Mouse (Mus musculus): ENCODE measurements at regions not wholly inside any gene's neighbourhood (a gene's known extent, or its start where the extent isn't known, plus 50 kb on each side); places are given as distances from the start of the nearest gene placed in this dataset.

GRCm38 (mm10) chr16:77502026-77502425 lies 99.9 kb downstream of the Gm11146 start:
- H3K4me3 ChIP-seq (replicated peaks; ENCODE audit: low read length) = peak overlapping the region; percentile 30
- no peak for DNase-seq (ENCODE audit: low spot score)
- WGBS = 57% methylated on average over 3 of the region's 3 CpGs
- peaks cover 13% of the 10 kb centered on the region; the same call in 1 of the 2 replicates for H3K4me1 ChIP-seq (replicated peaks; ENCODE audit: control insufficient read depth, insufficient read depth, low read length)
- peak overlapping the region; percentile 45 for H3K9ac ChIP-seq
- peak overlapping the region; percentile 51; the same call in 1 of the 2 replicates for H3K27ac ChIP-seq
- no peaks in the 10 kb centered on the region for H3K36me3 ChIP-seq (replicated peaks; ENCODE audit: control insufficient read depth, insufficient read depth)
- H3K27me3 ChIP-seq (ENCODE audit: control insufficient read depth, insufficient read depth, low read length) = no peaks in the 10 kb centered on the region
- peak overlapping the region; percentile 48 for H3K4me2 ChIP-seq (replicated peaks)
- H3K9me3 ChIP-seq (ENCODE audit: control insufficient read depth, low read length) = no peaks in the 10 kb centered on the region
- ATAC-seq (ENCODE audit: low FRiP score) = no peak

- DNase-seq (ENCODE audit: low spot score) (peak; percentile 73), ATAC-seq (ENCODE audit: low FRiP score) (no peak)
- H3K4me2 ChIP-seq (replicated peaks) = peak overlapping the region; percentile 48
- H3K27ac ChIP-seq = peak overlapping the region; percentile 88
- H3K4me1 ChIP-seq (replicated peaks; ENCODE audit: control insufficient read depth, insufficient read depth, low read length) = peaks cover 13% of the 10 kb centered on the region; the same call in 1 of the 2 replicates
- 21% methylated on average over 4 of the region's 4 CpGs for WGBS
- H3K9me3 ChIP-seq (ENCODE audit: control insufficient read depth, low read length) = no peaks in the 10 kb centered on the region
- H3K9ac ChIP-seq = peak overlapping the region; percentile 57
- H3K4me3 ChIP-seq (replicated peaks; ENCODE audit: low read length) = peak overlapping the region; percentile 30
- no peaks in the 10 kb centered on the region for H3K36me3 ChIP-seq (replicated peaks; ENCODE audit: control insufficient read depth, insufficient read depth)
- H3K27me3 ChIP-seq (ENCODE audit: control insufficient read depth, insufficient read depth, low read length) = no peaks in the 10 kb centered on the region
Measured at GRCm38 (mm10) chr16:77500981-77501380, 100.9 kb downstream of the Gm11146 start.

DNA sequence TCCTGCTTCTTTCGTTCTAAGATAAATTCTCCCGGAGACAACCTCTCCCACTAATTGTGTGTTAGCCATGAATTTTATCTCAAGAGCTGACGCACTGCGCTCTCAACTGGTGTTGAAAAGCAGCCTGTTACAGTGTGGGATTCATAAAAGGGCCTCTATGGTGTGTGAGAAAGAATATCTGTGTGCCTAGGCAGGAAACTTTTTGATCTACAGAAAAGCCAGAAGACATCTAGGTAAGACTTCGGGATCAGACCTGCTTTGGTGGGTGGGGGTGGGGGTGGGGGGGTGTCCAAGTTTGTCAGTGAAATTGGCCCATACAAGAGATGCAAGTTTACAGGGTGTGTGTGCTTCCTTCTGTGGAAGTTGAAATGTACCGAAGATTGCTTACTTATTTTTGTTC lies 101.5 kb downstream of the Gm11146 start:
- Histone ChIP-seq H3K27me3 (ENCODE audit: control insufficient read depth, insufficient read depth, low read length) (no peaks in the 10 kb centered on the region), H3K4me1 (replicated peaks; ENCODE audit: control insufficient read depth, insufficient read depth, low read length) (peaks cover 13% of the 10 kb centered on the region; the same call in 1 of the 2 replicates), H3K36me3 (replicated peaks; ENCODE audit: control insufficient read depth, insufficient read depth) (no peaks in the 10 kb centered on the region), H3K4me2 (replicated peaks) (peak overlapping the region; percentile 48), H3K9ac (peak overlapping the region; percentile 57), H3K27ac (peak overlapping the region; percentile 88), H3K9me3 (ENCODE audit: control insufficient read depth, low read length) (no peaks in the 10 kb centered on the region), H3K4me3 (replicated peaks; ENCODE audit: low read length) (peak overlapping the region; percentile 30)
- ATAC-seq (ENCODE audit: low FRiP score) (peak; percentile 68; the same call in 1 of the 2 replicates), DNase-seq (ENCODE audit: low spot score) (peak; percentile 50)
- WGBS = 27% methylated on average over 6 of the region's 6 CpGs

DNA sequence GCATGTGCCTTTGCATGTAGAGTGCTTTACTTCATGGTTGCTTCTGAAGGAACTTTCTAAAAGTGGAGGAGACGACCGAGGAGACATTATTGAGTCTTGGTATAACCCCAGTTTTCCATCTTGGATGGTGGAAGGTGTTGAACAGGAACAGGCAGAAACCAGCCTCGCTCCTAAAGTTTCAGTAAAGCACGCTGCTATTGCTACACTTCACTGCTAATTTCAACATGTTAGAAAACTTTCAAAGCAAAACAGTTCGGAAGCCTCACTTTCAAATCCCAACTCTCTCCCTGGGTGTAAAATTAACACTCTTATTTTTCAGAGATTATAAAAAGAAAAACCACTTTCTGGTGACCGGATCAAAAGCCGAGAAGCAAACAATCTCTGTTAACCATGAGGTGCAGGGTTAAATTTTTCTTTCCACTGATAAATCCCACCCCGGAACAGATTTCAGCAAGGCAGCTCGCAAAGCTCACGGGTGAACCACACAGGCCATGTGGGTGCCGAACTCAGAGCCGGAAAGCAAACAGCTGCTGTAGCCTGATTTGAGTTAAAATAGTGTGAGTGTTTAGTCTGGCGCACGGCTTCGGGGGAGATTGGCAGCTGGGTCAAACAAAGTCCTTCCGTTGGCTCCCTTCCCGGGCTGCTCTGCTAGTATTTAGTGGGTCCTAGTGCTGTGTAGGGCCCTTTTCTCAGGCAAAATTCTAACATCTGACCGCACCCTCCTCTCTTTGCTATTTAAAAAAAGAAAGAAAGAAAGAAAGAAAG lies 102.2 kb downstream of the Gm11146 start:
- Histone ChIP-seq H3K4me3 (replicated peaks; ENCODE audit: low read length) (peak overlapping the region; percentile 30), H3K9me3 (ENCODE audit: control insufficient read depth, low read length) (no peaks in the 10 kb centered on the region), H3K4me1 (replicated peaks; ENCODE audit: control insufficient read depth, insufficient read depth, low read length) (peaks cover 13% of the 10 kb centered on the region; the same call in 1 of the 2 replicates), H3K4me2 (replicated peaks) (peak overlapping the region; percentile 48), H3K9ac (peak overlapping the region; percentile 57; the same call in 1 of the 2 replicates), H3K27ac (peak overlapping the region; percentile 88), H3K36me3 (replicated peaks; ENCODE audit: control insufficient read depth, insufficient read depth) (no peaks in the 10 kb centered on the region), H3K27me3 (ENCODE audit: control insufficient read depth, insufficient read depth, low read length) (no peaks in the 10 kb centered on the region)
- DNase-seq (ENCODE audit: low spot score) = peak; percentile 83
- WGBS = 37% methylated on average over 18 of the region's 18 CpGs
- peak; percentile 81 for ATAC-seq (ENCODE audit: low FRiP score)

GRCm38 (mm10) chr16:77495310-77495709 lies 106.6 kb downstream of the Gm11146 start:
- Histone ChIP-seq H3K9me3 (ENCODE audit: control insufficient read depth, low read length) (no peaks in the 10 kb centered on the region), H3K4me2 (replicated peaks) (no peak overlapping the region)
- 97% methylated on average over 7 of the region's 7 CpGs for WGBS

DNA sequence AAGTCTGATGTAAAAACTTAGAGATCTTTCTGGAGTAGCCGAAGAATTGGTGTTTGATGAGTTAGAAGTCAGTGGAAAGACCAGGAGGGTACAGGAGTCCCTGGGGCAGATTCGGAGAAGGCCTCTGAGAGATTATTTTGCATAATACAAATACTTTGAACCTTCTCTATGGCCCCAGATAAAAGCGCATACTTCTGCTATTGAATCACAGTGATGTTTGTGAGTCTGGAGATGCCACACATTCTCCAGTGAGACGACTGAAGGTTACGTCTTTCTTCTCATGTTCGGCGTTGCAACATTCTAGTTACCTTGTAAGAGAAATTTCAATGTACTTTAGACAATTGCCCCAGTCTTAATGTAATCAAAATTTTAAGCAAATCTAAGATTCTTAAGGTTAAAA lies 107.9 kb downstream of the Gm11146 start:
- Histone ChIP-seq H3K27me3 (ENCODE audit: control insufficient read depth, insufficient read depth, low read length) (no peaks in the 10 kb centered on the region), H3K4me2 (replicated peaks) (no peak overlapping the region), H3K27ac (no peak overlapping the region; the same call in 1 of the 2 replicates), H3K36me3 (replicated peaks; ENCODE audit: control insufficient read depth, insufficient read depth) (no peaks in the 10 kb centered on the region; the same call in 1 of the 2 replicates), H3K4me3 (replicated peaks; ENCODE audit: low read length) (no peak overlapping the region), H3K4me1 (replicated peaks; ENCODE audit: control insufficient read depth, insufficient read depth, low read length) (no peaks in the 10 kb centered on the region), H3K9me3 (ENCODE audit: control insufficient read depth, low read length) (no peaks in the 10 kb centered on the region), H3K9ac (no peak overlapping the region)
- ATAC-seq (ENCODE audit: low FRiP score) (no peak), DNase-seq (ENCODE audit: low spot score) (no peak)
- 83% methylated on average over 7 of the region's 7 CpGs for WGBS

More at GRCm38 (mm10) chr16:77495310-77495709, 106.6 kb downstream of the Gm11146 start:
- H3K27ac ChIP-seq = no peak overlapping the region
- peaks cover under 1% of the 10 kb centered on the region; the same call in 1 of the 2 replicates for H3K4me1 ChIP-seq (replicated peaks; ENCODE audit: control insufficient read depth, insufficient read depth, low read length)
- no peak overlapping the region for H3K4me3 ChIP-seq (replicated peaks; ENCODE audit: low read length)
- DNase-seq (ENCODE audit: low spot score) = no peak
- H3K9ac ChIP-seq = no peak overlapping the region
- no peak for ATAC-seq (ENCODE audit: low FRiP score)
- H3K27me3 ChIP-seq (ENCODE audit: control insufficient read depth, insufficient read depth, low read length) = no peaks in the 10 kb centered on the region
- H3K36me3 ChIP-seq (replicated peaks; ENCODE audit: control insufficient read depth, insufficient read depth) = no peaks in the 10 kb centered on the region; the same call in 1 of the 2 replicates

DNA sequence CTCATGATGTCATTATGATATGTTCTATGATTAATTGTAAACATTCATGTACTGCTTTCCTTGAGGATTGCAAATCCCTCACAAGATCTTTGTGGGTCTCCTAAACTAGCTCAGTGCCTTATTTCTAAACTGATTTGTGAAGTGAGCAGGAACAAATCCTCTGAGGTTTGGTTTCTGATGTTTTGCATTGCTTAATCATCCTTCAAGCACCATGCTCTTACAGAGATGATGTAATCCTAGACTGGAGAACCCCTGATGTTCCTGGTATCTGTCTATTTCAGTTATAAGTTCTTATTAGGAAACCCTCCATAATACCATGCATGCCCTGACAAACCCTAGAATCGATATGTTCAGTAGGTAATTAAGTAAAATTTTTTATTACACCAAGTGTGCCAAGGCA lies 113.7 kb downstream of the Gm11146 start:
- Histone ChIP-seq H3K9ac (no peak overlapping the region), H3K9me3 (ENCODE audit: control insufficient read depth, low read length) (no peaks in the 10 kb centered on the region), H3K27ac (no peak overlapping the region), H3K36me3 (replicated peaks; ENCODE audit: control insufficient read depth, insufficient read depth) (no peaks in the 10 kb centered on the region), H3K4me3 (replicated peaks; ENCODE audit: low read length) (no peak overlapping the region), H3K4me2 (replicated peaks) (no peak overlapping the region), H3K27me3 (ENCODE audit: control insufficient read depth, insufficient read depth, low read length) (no peaks in the 10 kb centered on the region), H3K4me1 (replicated peaks; ENCODE audit: control insufficient read depth, insufficient read depth, low read length) (no peaks in the 10 kb centered on the region)
- WGBS = 82% methylated on average over 1 of the region's 1 CpGs
- ATAC-seq (ENCODE audit: low FRiP score) = no peak
- DNase-seq (ENCODE audit: low spot score) = no peak

GRCm38 (mm10) chr16:77479812-77480211 lies 122.1 kb downstream of the Gm11146 start:
- Histone ChIP-seq H3K36me3 (replicated peaks; ENCODE audit: control insufficient read depth, insufficient read depth) (no peaks in the 10 kb centered on the region), H3K9me3 (ENCODE audit: control insufficient read depth, low read length) (no peaks in the 10 kb centered on the region), H3K27ac (no peak overlapping the region), H3K4me2 (replicated peaks) (no peak overlapping the region), H3K27me3 (ENCODE audit: control insufficient read depth, insufficient read depth, low read length) (no peaks in the 10 kb centered on the region), H3K4me1 (replicated peaks; ENCODE audit: control insufficient read depth, insufficient read depth, low read length) (no peaks in the 10 kb centered on the region), H3K4me3 (replicated peaks; ENCODE audit: low read length) (no peak overlapping the region), H3K9ac (no peak overlapping the region)
- ATAC-seq (ENCODE audit: low FRiP score) (no peak), DNase-seq (ENCODE audit: low spot score) (no peak)
- WGBS = 37% methylated on average over 7 of the region's 7 CpGs

DNA sequence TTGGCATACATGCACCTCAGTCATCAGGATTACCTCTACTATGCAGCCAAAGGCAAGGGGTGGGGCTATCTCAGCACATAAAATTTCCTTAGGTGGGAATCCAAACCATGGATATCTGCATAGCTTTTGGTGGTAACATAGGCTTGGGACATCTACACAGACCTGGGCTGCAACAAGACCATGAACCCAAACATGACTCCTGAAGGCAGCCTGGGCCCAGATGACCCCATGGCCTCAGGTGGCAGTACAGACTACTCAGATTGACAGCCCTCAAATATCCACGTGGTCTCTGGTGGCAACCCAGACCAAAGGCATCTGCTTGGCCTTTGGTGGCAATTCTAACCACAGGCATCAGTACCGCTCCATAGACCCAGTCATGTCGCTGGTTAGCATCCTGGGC lies 130.0 kb downstream of the Gm11146 start:
- no peak overlapping the region for H3K4me2 ChIP-seq (replicated peaks)
- no peak overlapping the region for H3K27ac ChIP-seq
- no peak overlapping the region for H3K9ac ChIP-seq
- 95% methylated on average over 3 of the region's 3 CpGs for WGBS
- no peaks in the 10 kb centered on the region for H3K4me1 ChIP-seq (replicated peaks; ENCODE audit: control insufficient read depth, insufficient read depth, low read length)
- no peak overlapping the region for H3K4me3 ChIP-seq (replicated peaks; ENCODE audit: low read length)
- no peaks in the 10 kb centered on the region for H3K27me3 ChIP-seq (ENCODE audit: control insufficient read depth, insufficient read depth, low read length)
- ATAC-seq (ENCODE audit: low FRiP score) (peak; percentile 40; the same call in 1 of the 2 replicates), DNase-seq (ENCODE audit: low spot score) (no peak)
- no peaks in the 10 kb centered on the region for H3K9me3 ChIP-seq (ENCODE audit: control insufficient read depth, low read length)
- no peaks in the 10 kb centered on the region for H3K36me3 ChIP-seq (replicated peaks; ENCODE audit: control insufficient read depth, insufficient read depth)
